Mouse (Mus musculus): ENCODE data around the gene Rad51b.

Rad51b gene

GRCm38 (mm10) chr12:79610511-79611103 lies 313.5 kb downstream of the Rad51b start:
- no peak for DNase-seq (ENCODE audit: low read depth in 2 of 2, low spot score in 2 of 2)

- DNase-seq (ENCODE audit: low read depth in 2 of 2, low spot score in 2 of 2): no peak
Measured at GRCm38 (mm10) chr12:79611665-79612064, 314.6 kb downstream of the Rad51b start.

DNA sequence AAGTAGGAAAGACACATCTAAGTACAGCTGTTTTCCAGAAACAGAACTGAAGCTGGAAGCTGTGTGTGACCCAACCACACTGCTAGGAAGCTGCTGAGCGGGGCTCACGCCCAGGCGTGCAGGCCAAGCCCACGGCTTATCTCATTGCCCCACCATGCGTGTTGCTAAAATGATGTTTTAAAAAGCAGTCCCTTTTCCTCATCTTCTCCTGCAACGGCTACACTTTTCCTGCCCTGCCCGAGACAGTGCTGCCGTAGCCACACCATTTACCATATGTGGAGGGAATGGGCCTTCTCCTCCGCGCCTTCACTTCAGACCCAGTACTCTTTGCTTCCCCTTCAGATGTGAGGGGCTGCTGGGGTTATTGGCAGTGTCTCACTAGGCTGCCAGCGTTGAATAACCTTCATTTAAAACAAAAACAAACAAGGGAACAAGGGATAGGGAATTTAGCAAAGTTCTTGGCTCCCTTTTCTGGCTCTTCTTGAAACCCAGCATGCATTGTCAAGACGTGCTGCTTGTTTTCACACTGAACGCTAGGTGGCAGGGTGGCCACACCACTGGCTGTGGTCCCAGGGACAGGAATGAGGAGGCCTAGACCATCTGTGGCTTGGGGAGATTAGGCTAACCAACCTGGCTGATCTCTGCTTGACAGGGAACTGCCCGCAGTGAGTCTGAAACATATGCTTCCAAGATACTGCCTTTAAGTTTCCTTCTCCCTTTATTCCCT lies 315.4 kb downstream of the Rad51b start:
- peak; percentile 68 to 72 for DNase-seq (ENCODE audit: low read depth in 2 of 2, low spot score in 2 of 2)

DNA sequence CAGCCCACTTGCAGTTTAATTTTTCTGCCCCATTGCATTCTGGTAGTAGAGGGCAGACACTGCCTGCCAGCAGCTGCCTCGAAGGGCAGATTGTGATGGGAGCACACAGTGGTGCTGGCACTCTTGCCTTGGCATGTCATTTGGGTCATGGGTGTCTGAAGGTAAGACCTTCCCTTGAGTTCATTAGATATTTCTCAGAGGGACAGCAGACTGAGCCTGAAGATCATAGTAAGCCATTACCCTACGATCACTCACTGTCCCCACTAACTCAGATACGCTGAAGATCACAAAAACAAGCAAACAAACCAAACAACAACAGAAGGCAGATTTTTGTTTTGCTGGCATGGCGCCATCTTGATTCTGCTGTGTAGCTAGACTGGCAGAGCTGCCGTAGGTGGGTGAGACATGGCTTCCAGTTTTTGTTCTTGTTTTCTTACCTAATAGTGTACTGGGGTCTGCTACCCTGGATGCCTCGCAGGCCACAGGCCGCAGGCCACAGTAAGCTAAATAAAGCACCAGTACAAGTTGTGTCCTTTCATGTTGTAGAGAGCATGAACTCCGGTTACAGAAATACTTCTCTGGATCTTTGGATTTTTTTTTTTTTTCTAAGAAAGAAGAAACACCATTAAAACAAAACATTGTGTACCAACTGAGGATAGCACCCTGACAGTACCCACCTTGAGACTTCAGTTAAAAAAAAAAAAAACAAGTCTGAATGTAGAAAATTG lies 316.1 kb downstream of the Rad51b start:
- no peak for DNase-seq (ENCODE audit: low read depth in 2 of 2, low spot score in 2 of 2)

- DNase-seq (ENCODE audit: low read depth in 2 of 2, low spot score in 2 of 2): no peak
Measured at GRCm38 (mm10) chr12:79613846-79614582, 316.9 kb downstream of the Rad51b start.

DNA sequence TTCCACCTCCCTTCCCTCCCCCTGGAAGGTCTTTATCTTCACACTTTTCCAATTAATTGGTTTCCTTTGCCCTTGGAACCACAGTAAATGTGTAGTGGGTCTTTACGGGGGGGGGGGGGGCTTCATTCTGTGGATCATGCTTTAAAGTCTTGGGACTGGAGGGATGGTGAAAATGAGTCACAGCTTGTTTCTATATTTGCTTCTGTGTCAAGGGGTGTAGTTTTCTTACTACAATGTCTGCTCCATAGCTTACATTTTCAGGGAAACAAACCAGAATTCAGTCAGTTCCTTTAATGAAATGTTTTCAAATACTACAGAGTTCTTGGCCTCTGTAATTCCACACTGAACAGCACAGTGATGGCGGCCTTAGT lies 317.5 kb downstream of the Rad51b start:
- DNase-seq (ENCODE audit: low read depth in 2 of 2, low spot score in 2 of 2): no peak

GRCm38 (mm10) chr12:79615717-79616316 lies 318.7 kb downstream of the Rad51b start:
- DNase-seq (ENCODE audit: low read depth in 2 of 2, low spot score in 2 of 2): no peak

- DNase-seq (ENCODE audit: low read depth in 2 of 2, low spot score in 2 of 2): no peak
Measured at GRCm38 (mm10) chr12:79619009-79619408, 321.9 kb downstream of the Rad51b start.

- DNase-seq (ENCODE audit: low read depth in 2 of 2, low spot score in 2 of 2): no peak
Measured at GRCm38 (mm10) chr12:79620693-79621092, 323.6 kb downstream of the Rad51b start.

GRCm38 (mm10) chr12:79623308-79623707 lies 326.2 kb downstream of the Rad51b start:
- DNase-seq (ENCODE audit: low read depth in 2 of 2, low spot score in 2 of 2): no peak

GRCm38 (mm10) chr12:79625699-79626554 lies 328.8 kb downstream of the Rad51b start:
- DNase-seq (ENCODE audit: low read depth in 2 of 2, low spot score in 2 of 2): no peak

GRCm38 (mm10) chr12:79626555-79627080 lies 329.5 kb downstream of the Rad51b start:
- DNase-seq (ENCODE audit: low read depth in 2 of 2, low spot score in 2 of 2): no peak

DNA sequence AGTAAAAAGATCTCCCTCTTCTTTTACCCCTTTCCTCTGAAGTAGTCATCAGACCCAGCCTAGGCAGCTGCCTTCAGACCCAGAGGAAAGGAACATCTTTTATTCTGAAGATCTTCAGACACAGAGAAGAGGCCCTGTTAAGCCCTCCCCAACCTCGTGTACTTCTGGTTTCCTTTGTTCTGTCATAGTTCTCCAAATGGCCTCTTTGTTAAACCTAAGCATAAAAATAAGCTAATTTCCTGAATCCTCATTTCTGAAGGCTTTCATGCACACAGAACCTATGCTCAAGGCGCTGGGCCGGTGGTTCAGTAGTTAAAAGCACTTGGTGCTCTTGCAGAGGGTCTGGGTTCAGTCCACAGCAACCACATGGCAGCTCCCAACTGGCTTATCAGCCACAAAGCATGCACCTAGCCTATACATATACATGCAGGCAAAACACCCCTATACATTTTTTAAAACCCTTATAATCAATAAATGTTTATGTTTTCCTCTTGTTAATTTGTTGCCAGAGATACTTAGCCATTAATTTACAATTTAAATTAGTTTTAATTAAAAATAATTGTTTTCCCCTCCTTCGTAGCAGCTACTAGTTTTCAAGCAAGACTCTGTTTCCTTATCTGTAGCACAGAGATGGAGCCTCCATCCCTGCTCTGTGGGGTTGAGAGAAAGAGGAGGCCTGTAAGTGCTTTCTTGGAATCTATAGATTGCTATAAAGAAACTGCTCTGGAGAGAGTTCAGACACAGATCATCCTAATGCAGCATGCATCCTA lies 330.5 kb downstream of the Rad51b start:
- no peak for DNase-seq (ENCODE audit: low read depth in 2 of 2, low spot score in 2 of 2)

- no peak for DNase-seq (ENCODE audit: low read depth in 2 of 2, low spot score in 2 of 2)
Measured at GRCm38 (mm10) chr12:79628121-79628774, 331.2 kb downstream of the Rad51b start.

GRCm38 (mm10) chr12:79629945-79630850 lies 333.1 kb downstream of the Rad51b start:
- DNase-seq (ENCODE audit: low read depth in 2 of 2, low spot score in 2 of 2): no peak

- DNase-seq (ENCODE audit: low read depth in 2 of 2, low spot score in 2 of 2): no peak
Measured at GRCm38 (mm10) chr12:79633458-79634106, 336.5 kb downstream of the Rad51b start.
